Mouse (Mus musculus): ENCODE results near the gene Glud1. TPM values are rescaled to one million over a fixed set of nuclear protein-coding genes. Genes with fewer than 3 reads are reported as not detected.
A peak's percentile ranks its signal among the peaks of the same experiment; 100 is the strongest.

Gene Glud1
- polyA plus RNA-seq, 1 experiment from 2014 or later: 109 TPM

- H3K4me3 ChIP-seq: no peak overlapping the region
Observed at GRCm38 (mm10) chr14:34343078-34343477, 32.6 kb downstream of the Glud1 start.

GRCm38 (mm10) chr14:34344361-34344760 lies 33.8 kb downstream of the Glud1 start:
- H3K4me3 ChIP-seq: no peak overlapping the region
- no peaks in the 10 kb centered on the region for H3K27me3 ChIP-seq
- WGBS: 84% methylated on average over 5 of the region's 5 CpGs
- H3K27ac ChIP-seq (replicated peaks): no peak overlapping the region
- H3K4me2 ChIP-seq: no peak overlapping the region
- peaks cover 47% of the 10 kb centered on the region for H3K36me3 ChIP-seq
- H3K9me3 ChIP-seq: no peaks in the 10 kb centered on the region
- ATAC-seq (ENCODE audit: low read depth): no peak
- no peak overlapping the region for H3K9ac ChIP-seq
- no peaks in the 10 kb centered on the region for H3K4me1 ChIP-seq (replicated peaks)

More at GRCm38 (mm10) chr14:34343078-34343477, 32.6 kb downstream of the Glud1 start:
- H3K4me1 ChIP-seq (replicated peaks): no peaks in the 10 kb centered on the region
- no peaks in the 10 kb centered on the region for H3K27me3 ChIP-seq
- H3K27ac ChIP-seq (replicated peaks): no peak overlapping the region
- no peak overlapping the region for H3K4me2 ChIP-seq
- peaks cover 58% of the 10 kb centered on the region for H3K36me3 ChIP-seq
- no peaks in the 10 kb centered on the region for H3K9me3 ChIP-seq
- WGBS: 95% methylated on average over 4 of the region's 4 CpGs
- H3K9ac ChIP-seq: no peak overlapping the region
- ATAC-seq (ENCODE audit: low read depth): no peak

GRCm38 (mm10) chr14:34345771-34346566 lies 35.4 kb downstream of the Glud1 start:
- 60% methylated on average over 12 of the region's 12 CpGs for WGBS
- H3K9ac ChIP-seq: no peak overlapping the region
- H3K36me3 ChIP-seq: peaks cover 32% of the 10 kb centered on the region
- 0 out of 2 replicates have a peak, but pooled peaks have one; percentile 40 for ATAC-seq (ENCODE audit: low read depth)
- no peaks in the 10 kb centered on the region for H3K9me3 ChIP-seq
- H3K4me3 ChIP-seq: no peak overlapping the region
- H3K27ac ChIP-seq (replicated peaks): no peak overlapping the region
- no peak overlapping the region for H3K4me2 ChIP-seq
- H3K27me3 ChIP-seq: no peaks in the 10 kb centered on the region
- H3K4me1 ChIP-seq (replicated peaks): no peaks in the 10 kb centered on the region

- ATAC-seq (ENCODE audit: low read depth): no peak
- no peak overlapping the region for H3K27ac ChIP-seq (replicated peaks)
- no peak overlapping the region for H3K9ac ChIP-seq
- H3K27me3 ChIP-seq: no peaks in the 10 kb centered on the region
- H3K4me2 ChIP-seq: no peak overlapping the region
- 92% methylated on average over 5 of the region's 5 CpGs for WGBS
- H3K4me1 ChIP-seq (replicated peaks): no peaks in the 10 kb centered on the region
- peaks cover 21% of the 10 kb centered on the region for H3K36me3 ChIP-seq
- no peaks in the 10 kb centered on the region for H3K9me3 ChIP-seq
- no peak overlapping the region for H3K4me3 ChIP-seq
Observed at GRCm38 (mm10) chr14:34347084-34347483, 36.6 kb downstream of the Glud1 start.

GRCm38 (mm10) chr14:34348301-34348700 lies 37.8 kb downstream of the Glud1 start:
- no peak overlapping the region for H3K4me3 ChIP-seq
- H3K36me3 ChIP-seq: peaks cover 9% of the 10 kb centered on the region
- H3K4me2 ChIP-seq: no peak overlapping the region

GRCm38 (mm10) chr14:34349007-34349406 lies 38.5 kb downstream of the Glud1 start:
- no peaks in the 10 kb centered on the region for H3K4me1 ChIP-seq (replicated peaks)
- no peak overlapping the region for H3K27ac ChIP-seq (replicated peaks)
- H3K4me2 ChIP-seq: no peak overlapping the region
- H3K9ac ChIP-seq: no peak overlapping the region
- no peaks in the 10 kb centered on the region for H3K27me3 ChIP-seq
- no peak overlapping the region for H3K4me3 ChIP-seq
- WGBS: 88% methylated on average over 8 of the region's 8 CpGs
- H3K36me3 ChIP-seq: peaks cover 5% of the 10 kb centered on the region
- no peak for ATAC-seq (ENCODE audit: low read depth)
- no peaks in the 10 kb centered on the region for H3K9me3 ChIP-seq

More at GRCm38 (mm10) chr14:34348301-34348700, 37.8 kb downstream of the Glud1 start:
- 82% methylated on average over 7 of the region's 7 CpGs for WGBS
- no peaks in the 10 kb centered on the region for H3K27me3 ChIP-seq
- no peak overlapping the region for H3K9ac ChIP-seq
- ATAC-seq (ENCODE audit: low read depth): no peak
- H3K4me1 ChIP-seq (replicated peaks): no peaks in the 10 kb centered on the region
- H3K9me3 ChIP-seq: no peaks in the 10 kb centered on the region
- H3K27ac ChIP-seq (replicated peaks): no peak overlapping the region

- no peaks in the 10 kb centered on the region for H3K36me3 ChIP-seq
- H3K4me2 ChIP-seq: no peak overlapping the region
- no peaks in the 10 kb centered on the region for H3K27me3 ChIP-seq
- H3K4me1 ChIP-seq (replicated peaks): no peaks in the 10 kb centered on the region
- H3K9ac ChIP-seq: no peak overlapping the region
- no peak for ATAC-seq (ENCODE audit: low read depth)
- 53% methylated on average over 3 of the region's 3 CpGs for WGBS
- H3K27ac ChIP-seq (replicated peaks): no peak overlapping the region
- no peak overlapping the region for H3K4me3 ChIP-seq
- H3K9me3 ChIP-seq: no peaks in the 10 kb centered on the region
Observed at GRCm38 (mm10) chr14:34351660-34352059, 41.1 kb downstream of the Glud1 start.

- Histone ChIP-seq H3K4me2 (no peak overlapping the region), H3K27me3 (no peaks in the 10 kb centered on the region), H3K4me1 (replicated peaks) (no peaks in the 10 kb centered on the region), H3K27ac (replicated peaks) (no peak overlapping the region), H3K9ac (no peak overlapping the region), H3K4me3 (no peak overlapping the region), H3K9me3 (no peaks in the 10 kb centered on the region), H3K36me3 (no peaks in the 10 kb centered on the region)
- ATAC-seq (ENCODE audit: low read depth): no peak
- WGBS: 70% methylated on average over 6 of the region's 6 CpGs
Observed at GRCm38 (mm10) chr14:34352523-34352922, 42.0 kb downstream of the Glud1 start.

- Histone ChIP-seq H3K4me2 (no peak overlapping the region), H3K9ac (no peak overlapping the region), H3K4me1 (replicated peaks) (no peaks in the 10 kb centered on the region), H3K4me3 (no peak overlapping the region), H3K9me3 (no peaks in the 10 kb centered on the region), H3K27me3 (no peaks in the 10 kb centered on the region), H3K27ac (replicated peaks) (no peak overlapping the region), H3K36me3 (no peaks in the 10 kb centered on the region)
- 94% methylated on average over 3 of the region's 3 CpGs for WGBS
- no peak for ATAC-seq (ENCODE audit: low read depth)
Observed at GRCm38 (mm10) chr14:34353326-34353725, 42.8 kb downstream of the Glud1 start.

- H3K9me3 ChIP-seq: no peaks in the 10 kb centered on the region
- H3K27me3 ChIP-seq: no peaks in the 10 kb centered on the region
- H3K27ac ChIP-seq (replicated peaks): no peak overlapping the region
- H3K9ac ChIP-seq: no peak overlapping the region
- ATAC-seq (ENCODE audit: low read depth): no peak
- 87% methylated on average over 4 of the region's 4 CpGs for WGBS
- H3K4me2 ChIP-seq: no peak overlapping the region
- H3K36me3 ChIP-seq: no peaks in the 10 kb centered on the region
- no peak overlapping the region for H3K4me3 ChIP-seq
- no peaks in the 10 kb centered on the region for H3K4me1 ChIP-seq (replicated peaks)
Observed at GRCm38 (mm10) chr14:34354456-34354855, 43.9 kb downstream of the Glud1 start.

- H3K9me3 ChIP-seq: no peaks in the 10 kb centered on the region
- H3K27ac ChIP-seq (replicated peaks): no peak within 1 kb of the TSS
- H3K36me3 ChIP-seq: no peaks in the 10 kb centered on the region
- 85% methylated on average over 6 of the region's 6 CpGs for WGBS
- H3K9ac ChIP-seq: no peak within 1 kb of the TSS
- no peak for ATAC-seq (ENCODE audit: low read depth)
- no peak within 1 kb of the TSS for H3K4me3 ChIP-seq
- no peaks in the 10 kb centered on the region for H3K27me3 ChIP-seq
- no peak within 1 kb of the TSS for H3K4me2 ChIP-seq
- no peaks in the 10 kb centered on the region for H3K4me1 ChIP-seq (replicated peaks)
Observed at GRCm38 (mm10) chr14:34355301-34355700, 44.8 kb downstream of the Glud1 start, which contains the start of gene Fam25c. Fam25c (minus strand) TSS chr14:34355433.

GRCm38 (mm10) chr14:34357671-34358455 lies 47.3 kb downstream of the Glud1 start:
- H3K4me1 ChIP-seq (replicated peaks): no peaks in the 10 kb centered on the region
- no peaks in the 10 kb centered on the region for H3K9me3 ChIP-seq
- no peak overlapping the region for H3K9ac ChIP-seq
- no peak overlapping the region for H3K4me3 ChIP-seq
- WGBS: 85% methylated on average over 7 of the region's 7 CpGs
- H3K4me2 ChIP-seq: no peak overlapping the region
- no peak overlapping the region for H3K27ac ChIP-seq (replicated peaks)
- no peaks in the 10 kb centered on the region for H3K27me3 ChIP-seq
- no peaks in the 10 kb centered on the region for H3K36me3 ChIP-seq
- no peak for ATAC-seq (ENCODE audit: low read depth)
